Mouse (Mus musculus) lung, adult 2 months (tissue): ENCODE data around the gene Tmem132b.

Experiments
- CTCF ChIP-seq: fragments of 200-500 bp; IDR thresholded peaks from 2 replicates; pipeline ENCODE4 v1.5.1; 2011; ENCODE audit warnings: mild to moderate bottlenecking, low read length, control low read depth; ENCODE audit not compliant: insufficient read depth
- POLR2A ChIP-seq: fragments of 200-500 bp; IDR thresholded peaks from 2 replicates; pipeline ENCODE4 v1.6.1; 2011; ENCODE audit warnings: low read depth, mild to moderate bottlenecking, control low read depth, low read length, borderline replicate concordance; ENCODE audit errors: extremely low read depth

GRCm38 (mm10) chr5:125726815-125727214 is 195.2 kb downstream of the Tmem132b start:
- no peak for TF ChIP-seq POLR2A
- TF ChIP-seq CTCF: no peak
